Mouse (Mus musculus) frontal cortex, postnatal 36 days (tissue): ENCODE measurements at regions not wholly inside any gene's neighbourhood (a gene's known extent, or its start where the extent isn't known, plus 50 kb on each side); places are given as distances from the start of the nearest gene placed in this dataset.
A peak's percentile ranks its signal among the peaks of the same experiment; 100 is the strongest.

Experiments used
- DNase-seq, 2 experiments: peaks; one replicate each; pipeline ENCODE4 v3.0.0; 2022; ENCODE audit warnings: low spot score in 2 of 2

- DNase-seq = no peak
Observed at GRCm38 (mm10) chr4:47724331-47725004, 250.0 kb downstream of the Sec61b start.

GRCm38 (mm10) chr4:47725005-47725340 lies 250.5 kb downstream of the Sec61b start:
- no peak for DNase-seq

GRCm38 (mm10) chr4:47746498-47747190 lies 272.2 kb downstream of the Sec61b start:
- DNase-seq = no peak

- DNase-seq = peak in 1 of 2 experiments; percentile 18
Observed at GRCm38 (mm10) chr4:47772230-47772920, 272.6 kb upstream of the Nr4a3 start.

GRCm38 (mm10) chr4:47774664-47775063 lies 270.3 kb upstream of the Nr4a3 start:
- no peak for DNase-seq

GRCm38 (mm10) chr4:47781039-47781438 lies 263.9 kb upstream of the Nr4a3 start:
- DNase-seq = no peak

GRCm38 (mm10) chr4:47796977-47797376 lies 248.0 kb upstream of the Nr4a3 start:
- DNase-seq = no peak

GRCm38 (mm10) chr4:47799165-47799564 lies 245.8 kb upstream of the Nr4a3 start:
- no peak for DNase-seq

- DNase-seq = no peak
Observed at GRCm38 (mm10) chr4:47803111-47803510, 241.8 kb upstream of the Nr4a3 start.

- no peak for DNase-seq
Observed at GRCm38 (mm10) chr4:47807877-47808276, 237.1 kb upstream of the Nr4a3 start.

GRCm38 (mm10) chr4:47814030-47814429 lies 230.9 kb upstream of the Nr4a3 start:
- DNase-seq = peak in 1 of 2 experiments; percentile 19

GRCm38 (mm10) chr4:47818371-47819159 lies 226.4 kb upstream of the Nr4a3 start:
- DNase-seq = peak; percentile 36 to 79

- DNase-seq = peak; percentile 30 to 66
Observed at GRCm38 (mm10) chr4:47820562-47820961, 224.4 kb upstream of the Nr4a3 start.

- no peak for DNase-seq
Observed at GRCm38 (mm10) chr4:47823299-47823698, 221.7 kb upstream of the Nr4a3 start.

GRCm38 (mm10) chr4:47824083-47824482 lies 220.9 kb upstream of the Nr4a3 start:
- peak in 1 of 2 experiments; percentile 31 for DNase-seq

- no peak for DNase-seq
Observed at GRCm38 (mm10) chr4:47832905-47833304, 212.0 kb upstream of the Nr4a3 start.

GRCm38 (mm10) chr4:47838411-47838810 lies 206.5 kb upstream of the Nr4a3 start:
- DNase-seq = no peak

- DNase-seq = no peak
Observed at GRCm38 (mm10) chr4:47842128-47842656, 202.8 kb upstream of the Nr4a3 start.

- no peak for DNase-seq
Observed at GRCm38 (mm10) chr4:47845239-47845638, 199.7 kb upstream of the Nr4a3 start.

GRCm38 (mm10) chr4:47846389-47847318 lies 198.3 kb upstream of the Nr4a3 start:
- no peak for DNase-seq

GRCm38 (mm10) chr4:47861151-47861550 lies 183.8 kb upstream of the Nr4a3 start:
- DNase-seq = no peak
